Mouse (Mus musculus) brown adipose tissue, adult 24 weeks (tissue): ENCODE data around the gene Tmem236. TPM values are rescaled to one million over a fixed set of nuclear protein-coding genes. Genes with fewer than 3 reads are reported as not detected.

Experiments used
- H3K27ac ChIP-seq: fragments of 200-500 bp; replicated peaks from 2 replicates; pipeline ENCODE4 v1.5.1; 2012; ENCODE audit warnings: low read depth, mild to moderate bottlenecking, low read length
- H3K4me1 ChIP-seq: fragments of 200-500 bp; 2 replicates; pipeline ENCODE4 v1.6.1; 2012; ENCODE audit warnings: low read length, mixed read lengths; ENCODE audit not compliant: control insufficient read depth, insufficient read depth, insufficient read length
- H3K4me3 ChIP-seq: fragments of 200-500 bp; 2 replicates; pipeline ENCODE4 v1.5.1; 2012; ENCODE audit warnings: low read depth, mild to moderate bottlenecking, low read length, moderate library complexity; ENCODE audit not compliant: insufficient read depth
- polyA plus RNA-seq: library from polyadenylated mRNA; stranded (reverse); fragments of >200 nt; gene quantifications from 2 replicates; pipeline ENCODE4 v1.2.4, GENCODE M21; 2012; ENCODE audit not compliant: missing spikeins, insufficient read depth, insufficient read length

Tmem236 gene
- polyA plus RNA-seq, 1 experiment, result not detected

- Histone ChIP-seq H3K27ac (no peak overlapping the region), H3K4me3 (no peak overlapping the region), H3K4me1 (no peaks in the 10 kb centered on the region)
These were observed 77.6 kb downstream of the Tmem236 start for GRCm38 (mm10) chr2:14251938-14252337.

GRCm38 (mm10) chr2:14258345-14258850, 84.1 kb downstream of the Tmem236 start:
- no peak overlapping the region for H3K4me3 ChIP-seq
- H3K4me1 ChIP-seq, result no peaks in the 10 kb centered on the region
- no peak overlapping the region for H3K27ac ChIP-seq

- no peak overlapping the region for H3K27ac ChIP-seq
- H3K4me3 ChIP-seq, result no peak overlapping the region
- no peaks in the 10 kb centered on the region for H3K4me1 ChIP-seq
These were observed 87.8 kb downstream of the Tmem236 start for GRCm38 (mm10) chr2:14262090-14262489.

- H3K4me3 ChIP-seq, result no peak overlapping the region
- H3K27ac ChIP-seq, result no peak overlapping the region
- H3K4me1 ChIP-seq, result no peaks in the 10 kb centered on the region
These were observed 94.8 kb downstream of the Tmem236 start for GRCm38 (mm10) chr2:14269160-14269559.

Other genes starting within 250 kb of the Tmem236 start
- 24.9 and 28.1 TPM in 2 replicates for gene Hacd1, start 118.4 kb upstream of the Tmem236 start, polyA plus RNA-seq
- gene Stam, start 100.4 kb upstream of the Tmem236 start, polyA plus RNA-seq, result 18.8 and 19.0 TPM in 2 replicates
- gene Mrc1, start 54.9 kb downstream of the Tmem236 start, polyA plus RNA-seq, result 12.1 and 16.7 TPM in 2 replicates
- not detected in 2 replicates for gene Slc39a12, start 213.8 kb downstream of the Tmem236 start, polyA plus RNA-seq